Mouse (Mus musculus): ENCODE results near the gene Tmem52.

GRCm38 (mm10) chr4:155429202-155429601 is 39.7 kb upstream of the Tmem52 start:
- no peak for TF ChIP-seq SIN3A (IDR thresholded peaks at IDR 0.05; ENCODE audit: low read length)
- no peak for TF ChIP-seq RAD21 (IDR thresholded peaks at IDR 0.05; ENCODE audit: low read depth, low read length)
- no peak for TF ChIP-seq POLR2AphosphoS2 (IDR thresholded peaks at IDR 0.05; ENCODE audit: low read length)
- no peak for TF ChIP-seq BHLHE40 (IDR thresholded peaks at IDR 0.05; ENCODE audit: borderline replicate concordance, low read depth, low read length)
- TF ChIP-seq CTCF (IDR thresholded peaks at IDR 0.05 in 2 of 3, conservative IDR thresholded peaks at IDR 0.05 in 1 of 3; ENCODE audit: control insufficient read depth in 1 of 3, insufficient read depth in 1 of 3, low read depth in 2 of 3, low read length in 3 of 3, poor library complexity in 1 of 3, severe bottlenecking in 1 of 3) = no peak
- TF ChIP-seq NELFE (IDR thresholded peaks at IDR 0.05; ENCODE audit: low read depth, low read length) = no peak
- TF ChIP-seq KAT2A (conservative IDR thresholded peaks at IDR 0.05; ENCODE audit: low read depth, low read length) = no peak
- no peak for TF ChIP-seq JUND (IDR thresholded peaks at IDR 0.05; ENCODE audit: low read depth, low read length)
- TF ChIP-seq TCF12 (IDR thresholded peaks at IDR 0.05; ENCODE audit: low read depth, low read length) = no peak
- no peak for TF ChIP-seq POLR2A (IDR thresholded peaks at IDR 0.05; ENCODE audit: control insufficient read depth in 1 of 2, insufficient read depth in 1 of 2, low read depth in 1 of 2, low read length in 2 of 2, poor library complexity in 1 of 2)

All from MEL (cell line).